Mouse (Mus musculus): Measurements from ENCODE around the gene Phlda1. TPM values are rescaled to one million over a fixed set of nuclear protein-coding genes. Genes with fewer than 3 reads are reported as not detected.

Phlda1 gene
- 38.3 and 43.4 TPM in 2 replicates for polyA plus RNA-seq (2015; fragmentation: Nextera tagmentation; extraction: Ambion mirVana)

DNA sequence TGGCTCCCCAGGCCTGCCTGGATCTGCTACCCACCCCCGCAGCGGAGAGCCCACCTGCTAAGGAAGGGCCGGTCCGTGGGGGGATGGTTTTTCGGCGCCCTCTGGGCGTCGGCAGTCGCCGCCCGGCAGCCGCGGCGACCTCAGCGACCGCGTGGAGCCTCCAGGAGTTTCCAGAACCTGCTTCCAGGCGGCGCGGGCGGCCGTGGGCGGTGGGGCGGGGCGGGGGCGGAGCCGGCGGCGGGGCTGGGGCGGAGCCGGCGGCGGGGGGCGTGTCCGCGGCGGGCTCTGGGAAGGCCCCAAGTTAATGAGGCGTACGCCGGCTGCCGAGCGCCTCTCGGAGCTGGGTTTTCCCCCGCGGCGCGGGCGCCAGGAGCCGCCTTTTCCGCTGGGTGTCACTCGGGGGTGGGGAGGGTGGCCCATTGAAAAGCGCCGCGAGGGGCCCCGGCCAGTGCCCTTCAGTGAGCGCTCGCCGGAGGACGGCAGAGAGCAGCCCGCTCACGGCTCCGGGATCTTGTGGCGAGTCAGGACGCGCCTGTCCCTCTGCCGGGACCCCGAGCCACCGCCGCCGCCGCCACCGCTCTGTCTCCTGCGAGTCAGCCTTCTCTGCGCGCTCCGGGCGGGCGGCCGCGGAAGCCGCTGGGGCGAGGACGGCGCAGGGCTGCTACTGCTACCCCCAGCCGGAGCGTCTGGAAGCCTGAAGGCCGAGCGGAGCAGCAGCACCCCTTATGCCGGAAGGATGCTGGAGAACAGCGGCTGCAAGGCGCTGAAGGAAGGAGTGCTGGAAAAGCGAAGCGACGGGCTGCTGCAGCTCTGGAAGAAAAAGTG is at the start of gene Phlda1:
TSS of gene Phlda1 (plus strand) at position 186 of the 825 bp plus-strand sequence.
- Histone ChIP-seq H3K4me3 (replicated peaks) (peak within 1 kb of the TSS; percentile 82), H3K9ac (peak within 1 kb of the TSS; percentile 90), H3K4me2 (replicated peaks) (peak within 1 kb of the TSS; percentile 92), H3K27me3 (no peaks in the 10 kb centered on the region), H3K36me3 (no peaks in the 10 kb centered on the region), H3K9me3 (replicated peaks) (no peaks in the 10 kb centered on the region), H3K4me1 (0 out of 2 replicates have a peak, but pooled peaks cover 15% of the 10 kb centered on the region), H3K27ac (replicated peaks) (peak within 1 kb of the TSS; percentile 92)
- peak; percentile 95 for ATAC-seq (ENCODE audit: insufficient number of reproducible peaks, low FRiP score, low TSS enrichment, low read depth)
- WGBS = under 1% methylated on average over 84 of the region's 94 CpGs

DNA sequence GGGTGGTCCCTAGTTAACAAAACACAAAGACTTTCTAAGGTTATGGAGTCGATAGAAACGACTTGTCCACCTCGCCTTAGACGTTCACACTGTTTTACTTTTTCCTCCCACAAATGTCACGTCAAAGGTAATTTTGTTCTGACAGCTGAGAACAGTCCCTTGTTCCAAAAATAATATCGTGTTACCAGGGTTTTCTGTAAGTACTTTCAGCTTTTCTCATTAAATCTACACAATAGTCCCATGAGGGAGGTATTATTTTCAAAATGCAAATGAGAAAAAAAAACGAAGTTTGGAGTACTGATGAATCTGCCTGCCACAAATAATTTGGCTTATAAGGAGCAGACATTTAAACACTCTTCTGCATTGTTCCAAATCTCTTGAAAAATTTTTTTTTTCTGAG is 48.0 kb upstream of the Phlda1 start:
- H3K27ac ChIP-seq (replicated peaks) = no peak overlapping the region
- no peak overlapping the region for H3K4me2 ChIP-seq (replicated peaks)
- H3K27me3 ChIP-seq = no peaks in the 10 kb centered on the region
- H3K9ac ChIP-seq = no peak overlapping the region
- no peaks in the 10 kb centered on the region for H3K9me3 ChIP-seq (replicated peaks)
- no peak overlapping the region for H3K4me3 ChIP-seq (replicated peaks)
- no peaks in the 10 kb centered on the region for H3K4me1 ChIP-seq
- no peaks in the 10 kb centered on the region for H3K36me3 ChIP-seq
- 42% methylated on average over 7 of the region's 7 CpGs for WGBS
- no peak for ATAC-seq (ENCODE audit: insufficient number of reproducible peaks, low FRiP score, low TSS enrichment, low read depth)

DNA sequence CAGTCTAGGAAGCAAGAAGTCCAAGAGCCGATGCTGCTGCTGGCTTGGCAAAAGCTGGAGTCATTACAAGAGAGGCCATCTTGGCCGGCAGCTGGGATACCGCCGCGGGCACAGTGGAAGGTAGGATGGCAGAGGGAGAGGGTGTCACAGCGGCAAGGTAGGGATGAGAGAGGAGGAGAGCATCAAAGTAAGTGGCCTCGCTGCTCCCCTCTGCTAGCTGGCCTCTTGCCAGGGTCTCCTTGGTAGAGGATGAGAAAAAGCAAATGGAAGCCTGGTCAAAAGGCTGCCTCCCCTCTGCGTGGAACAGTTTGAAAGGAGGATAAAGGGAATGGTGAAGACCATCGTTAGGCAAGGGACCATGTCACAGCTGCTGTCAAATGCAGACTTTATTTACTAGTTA is 47.0 kb upstream of the Phlda1 start:
- Histone ChIP-seq H3K9me3 (replicated peaks) (no peaks in the 10 kb centered on the region), H3K27me3 (no peaks in the 10 kb centered on the region), H3K27ac (replicated peaks) (no peak overlapping the region), H3K9ac (no peak overlapping the region), H3K4me1 (no peaks in the 10 kb centered on the region), H3K4me3 (replicated peaks) (no peak overlapping the region), H3K4me2 (replicated peaks) (no peak overlapping the region), H3K36me3 (no peaks in the 10 kb centered on the region)
- no peak for ATAC-seq (ENCODE audit: insufficient number of reproducible peaks, low FRiP score, low TSS enrichment, low read depth)
- WGBS = 75% methylated on average over 9 of the region's 9 CpGs

DNA sequence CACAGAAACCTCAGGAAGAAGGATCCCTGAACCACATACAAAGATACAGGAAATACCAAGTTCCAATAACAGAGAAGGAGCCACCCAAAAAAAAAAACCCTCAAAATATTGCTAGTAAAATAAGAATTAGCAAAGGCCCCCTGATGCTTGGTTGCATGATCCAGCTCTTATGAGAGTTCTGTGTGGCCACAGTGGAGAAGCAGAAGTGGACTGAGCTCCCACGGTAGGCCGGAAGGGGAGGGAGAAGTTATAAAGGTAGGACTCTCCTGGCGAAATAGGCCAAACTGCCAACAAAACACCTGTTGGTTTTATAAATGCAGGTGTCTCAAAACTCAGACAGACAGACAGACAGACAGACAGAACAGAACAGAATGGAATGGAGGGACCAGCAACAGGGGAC is 46.2 kb upstream of the Phlda1 start:
- no peaks in the 10 kb centered on the region for H3K9me3 ChIP-seq (replicated peaks)
- no peak overlapping the region for H3K27ac ChIP-seq (replicated peaks)
- no peak overlapping the region for H3K9ac ChIP-seq
- H3K27me3 ChIP-seq = no peaks in the 10 kb centered on the region
- H3K4me3 ChIP-seq (replicated peaks) = no peak overlapping the region
- no peak for ATAC-seq (ENCODE audit: insufficient number of reproducible peaks, low FRiP score, low TSS enrichment, low read depth)
- WGBS = 85% methylated on average over 3 of the region's 3 CpGs
- H3K4me1 ChIP-seq = no peaks in the 10 kb centered on the region
- H3K36me3 ChIP-seq = no peaks in the 10 kb centered on the region
- no peak overlapping the region for H3K4me2 ChIP-seq (replicated peaks)

DNA sequence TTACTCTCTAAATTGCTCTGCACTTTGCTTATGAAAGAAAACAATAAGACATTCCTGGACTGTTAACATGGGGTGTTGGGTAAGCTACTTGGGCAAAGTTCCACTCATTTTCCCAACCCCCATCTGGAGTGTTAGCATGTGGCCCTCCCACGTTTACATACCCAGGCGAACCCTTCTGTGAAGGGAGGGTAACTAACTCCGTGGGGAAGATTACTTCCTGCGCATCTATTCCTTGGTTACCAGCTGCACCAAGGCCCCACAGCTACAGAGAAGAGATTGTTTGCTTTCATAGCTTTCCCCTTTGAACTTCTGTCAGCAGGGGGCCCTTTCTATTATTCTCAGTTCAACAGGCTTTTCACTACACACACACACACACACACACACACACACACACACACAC is 45.7 kb upstream of the Phlda1 start:
- Histone ChIP-seq H3K27me3 (no peaks in the 10 kb centered on the region), H3K9ac (no peak overlapping the region), H3K27ac (replicated peaks) (no peak overlapping the region), H3K36me3 (no peaks in the 10 kb centered on the region), H3K4me1 (no peaks in the 10 kb centered on the region), H3K4me3 (replicated peaks) (no peak overlapping the region), H3K9me3 (replicated peaks) (no peaks in the 10 kb centered on the region), H3K4me2 (replicated peaks) (no peak overlapping the region)
- 18% methylated on average over 4 of the region's 4 CpGs for WGBS
- ATAC-seq (ENCODE audit: insufficient number of reproducible peaks, low FRiP score, low TSS enrichment, low read depth) = no peak

DNA sequence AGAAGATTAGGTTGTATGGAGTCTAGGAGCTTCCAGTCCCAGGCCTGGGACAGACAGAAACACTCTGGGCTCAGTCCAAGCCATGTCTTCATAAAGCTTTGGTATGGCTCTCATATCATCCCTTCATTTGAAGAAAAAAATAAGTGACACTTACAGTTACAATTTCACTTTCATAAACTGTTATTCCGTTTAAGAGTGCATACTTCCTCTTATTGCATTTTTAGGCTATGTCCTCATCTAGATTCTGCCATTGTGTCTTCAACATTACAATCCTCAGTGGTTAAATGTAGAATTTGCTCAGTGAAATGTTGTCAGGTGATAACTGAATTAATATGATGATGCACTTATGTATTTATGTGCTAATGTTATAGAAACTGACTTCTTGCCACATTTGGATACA is 41.3 kb upstream of the Phlda1 start:
- Histone ChIP-seq H3K36me3 (no peaks in the 10 kb centered on the region), H3K4me3 (replicated peaks) (no peak overlapping the region), H3K27me3 (no peaks in the 10 kb centered on the region), H3K27ac (replicated peaks) (no peak overlapping the region), H3K4me1 (no peaks in the 10 kb centered on the region), H3K9me3 (replicated peaks) (no peaks in the 10 kb centered on the region), H3K9ac (no peak overlapping the region), H3K4me2 (replicated peaks) (no peak overlapping the region)
- no peak for ATAC-seq (ENCODE audit: insufficient number of reproducible peaks, low FRiP score, low TSS enrichment, low read depth)
- 80% methylated on average over 1 of the region's 1 CpGs for WGBS

DNA sequence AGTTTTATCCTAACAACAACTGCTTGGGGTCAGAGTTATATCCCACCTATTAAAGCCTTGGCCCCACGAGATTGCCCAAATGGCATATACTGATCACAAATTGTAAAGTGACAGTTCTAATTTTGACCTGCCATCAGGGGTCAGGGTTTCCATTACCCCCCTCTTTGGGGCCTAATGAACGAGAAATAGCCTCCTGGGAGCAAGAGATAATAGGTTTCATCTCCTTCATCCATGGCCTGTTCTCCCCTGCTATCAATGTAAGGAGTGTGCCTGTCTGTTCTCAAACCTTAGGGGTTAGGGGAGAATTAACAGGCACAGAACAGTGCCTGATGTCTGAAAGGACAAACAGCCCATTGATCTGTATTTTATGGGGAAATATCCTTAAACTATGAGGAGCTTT is 40.7 kb upstream of the Phlda1 start:
- no peaks in the 10 kb centered on the region for H3K36me3 ChIP-seq
- no peak overlapping the region for H3K4me2 ChIP-seq (replicated peaks)
- H3K9me3 ChIP-seq (replicated peaks) = no peaks in the 10 kb centered on the region
- no peak overlapping the region for H3K4me3 ChIP-seq (replicated peaks)
- H3K4me1 ChIP-seq = no peaks in the 10 kb centered on the region
- no peak overlapping the region for H3K27ac ChIP-seq (replicated peaks)
- no peak overlapping the region for H3K9ac ChIP-seq
- no peaks in the 10 kb centered on the region for H3K27me3 ChIP-seq
- no peak for ATAC-seq (ENCODE audit: insufficient number of reproducible peaks, low FRiP score, low TSS enrichment, low read depth)
- 54% methylated on average over 2 of the region's 2 CpGs for WGBS

DNA sequence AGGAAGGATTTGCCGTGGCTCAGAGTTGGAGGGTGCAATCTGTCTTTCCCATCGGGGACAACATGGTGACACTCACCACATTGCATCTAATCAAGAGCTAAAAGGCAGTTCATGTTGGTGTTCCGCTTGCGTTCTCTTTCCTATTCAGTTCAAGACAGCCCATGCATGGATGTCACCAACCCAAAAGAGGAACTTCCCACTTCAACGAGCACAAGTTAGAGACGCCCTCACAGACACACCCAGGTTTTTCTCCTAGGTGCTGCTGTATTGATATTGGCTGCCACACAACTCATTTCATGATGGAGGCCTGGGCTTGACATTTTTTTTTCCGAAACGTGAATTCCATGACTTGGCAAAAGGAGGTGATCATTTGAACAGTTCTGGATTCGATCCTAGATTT is 34.9 kb upstream of the Phlda1 start:
- Histone ChIP-seq H3K4me1 (peaks cover 20% of the 10 kb centered on the region), H3K4me3 (replicated peaks) (no peak overlapping the region), H3K27ac (replicated peaks) (no peak overlapping the region), H3K9me3 (replicated peaks) (no peaks in the 10 kb centered on the region), H3K36me3 (no peaks in the 10 kb centered on the region), H3K4me2 (replicated peaks) (no peak overlapping the region), H3K9ac (no peak overlapping the region), H3K27me3 (no peaks in the 10 kb centered on the region)
- 83% methylated on average over 9 of the region's 9 CpGs for WGBS
- no peak for ATAC-seq (ENCODE audit: insufficient number of reproducible peaks, low FRiP score, low TSS enrichment, low read depth)

DNA sequence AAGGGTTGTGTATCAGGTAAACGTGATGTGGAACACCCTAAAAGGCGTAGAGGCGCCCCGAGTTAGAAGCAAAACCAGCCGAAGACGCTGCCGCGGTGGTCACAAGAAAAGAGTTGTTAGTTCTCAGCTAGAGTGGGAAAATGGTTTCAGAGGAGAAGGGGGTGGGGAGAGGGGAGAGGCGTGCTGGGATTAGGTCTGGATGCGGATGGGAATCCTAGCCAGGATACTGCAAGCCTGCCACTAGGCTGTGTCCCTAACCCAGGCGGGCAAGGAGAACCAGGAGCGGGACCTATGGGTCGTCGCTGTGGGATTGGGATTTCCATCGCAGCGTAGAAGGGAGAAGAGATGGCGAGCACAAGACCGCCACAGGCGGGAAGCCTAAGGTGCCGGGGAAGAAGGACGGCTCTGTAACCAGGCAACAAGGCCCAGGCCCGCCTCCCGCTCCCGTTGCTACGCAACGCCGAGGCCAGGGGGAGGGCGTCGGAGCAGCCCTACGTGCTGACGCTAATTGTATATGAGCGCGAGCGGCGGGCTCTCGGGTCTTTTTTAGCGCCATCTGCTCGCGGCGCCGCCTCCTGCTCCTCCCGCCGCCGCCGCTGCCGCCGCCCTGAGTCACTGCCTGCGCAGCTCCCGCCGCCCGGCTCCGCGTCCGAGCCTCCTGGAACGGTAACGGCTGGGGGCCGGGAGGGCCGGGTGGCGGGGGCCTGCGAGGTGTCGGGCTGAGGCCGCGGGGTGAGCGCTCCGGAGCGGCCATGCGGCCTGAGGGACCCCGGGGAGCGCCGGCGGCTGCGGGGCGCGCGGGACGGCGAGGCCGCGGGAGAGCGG is 33.2 kb upstream of the Phlda1 start, which contains the start of gene Nap1l1:
TSS of gene Nap1l1 (plus strand) at position 538 of the 825 bp plus-strand sequence.
- peak within 1 kb of the TSS; percentile 93 for H3K4me3 ChIP-seq (replicated peaks)
- peak within 1 kb of the TSS; percentile 93 for H3K27ac ChIP-seq (replicated peaks)
- peak within 1 kb of the TSS; percentile 86 for H3K4me2 ChIP-seq (replicated peaks)
- under 1% methylated on average over 66 of the region's 80 CpGs for WGBS
- H3K9ac ChIP-seq = peak within 1 kb of the TSS; percentile 98
- no peaks in the 10 kb centered on the region for H3K27me3 ChIP-seq
- no peaks in the 10 kb centered on the region for H3K36me3 ChIP-seq
- no peaks in the 10 kb centered on the region for H3K9me3 ChIP-seq (replicated peaks)
- ATAC-seq (ENCODE audit: insufficient number of reproducible peaks, low FRiP score, low TSS enrichment, low read depth) = peak; percentile 99
- H3K4me1 ChIP-seq = peaks cover 25% of the 10 kb centered on the region

DNA sequence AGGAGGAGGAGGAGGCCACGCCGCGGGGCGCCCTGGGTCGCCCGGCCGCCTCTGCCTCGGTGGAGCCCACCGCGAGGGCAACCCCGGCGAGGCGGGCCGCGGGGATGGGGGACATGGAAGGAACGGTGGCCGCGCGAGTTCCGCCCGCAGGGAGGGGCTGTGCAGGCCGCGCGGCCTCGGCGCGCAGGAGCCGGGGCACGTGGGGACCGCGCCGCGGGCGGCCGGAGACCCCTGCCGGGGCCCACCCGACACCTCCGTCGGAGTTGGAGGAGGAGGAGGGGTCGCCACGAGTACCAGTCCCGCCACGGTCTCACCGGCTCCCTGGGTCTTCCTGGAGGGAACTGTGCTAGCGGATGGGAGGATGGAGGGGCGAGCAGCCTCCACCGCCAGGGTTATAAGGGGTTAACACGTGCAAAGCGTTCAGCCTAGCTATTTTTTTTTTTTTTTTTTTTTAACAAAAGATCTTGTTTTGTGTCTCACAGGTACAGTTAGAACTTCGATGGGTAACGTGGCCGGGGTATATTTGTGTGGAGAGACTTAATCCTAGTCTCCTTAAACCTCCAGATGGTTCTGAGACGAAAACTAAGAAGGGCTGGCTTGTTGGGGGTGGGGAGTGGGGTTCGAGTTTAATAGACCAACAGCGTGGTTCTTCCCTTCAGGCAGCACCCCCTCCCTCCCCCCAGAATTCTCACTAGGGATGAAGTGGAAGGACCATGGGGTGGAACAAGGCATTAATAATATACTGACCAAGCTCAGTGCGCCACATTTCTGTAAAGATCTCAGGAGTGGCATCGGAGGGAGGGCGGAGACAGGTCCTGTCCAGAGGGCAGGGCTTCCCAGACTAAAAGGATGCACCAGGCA is 32.3 kb upstream of the Phlda1 start:
- H3K9ac ChIP-seq = peak overlapping the region; percentile 98
- H3K4me3 ChIP-seq (replicated peaks) = peak overlapping the region; percentile 93
- ATAC-seq (ENCODE audit: insufficient number of reproducible peaks, low FRiP score, low TSS enrichment, low read depth) = peak; percentile 78
- no peaks in the 10 kb centered on the region for H3K27me3 ChIP-seq
- H3K36me3 ChIP-seq = no peaks in the 10 kb centered on the region
- H3K9me3 ChIP-seq (replicated peaks) = no peaks in the 10 kb centered on the region
- peak overlapping the region; percentile 86 for H3K4me2 ChIP-seq (replicated peaks)
- H3K27ac ChIP-seq (replicated peaks) = peak overlapping the region; percentile 93
- WGBS = under 1% methylated on average over 53 of the region's 58 CpGs
- H3K4me1 ChIP-seq = peaks cover 25% of the 10 kb centered on the region

DNA sequence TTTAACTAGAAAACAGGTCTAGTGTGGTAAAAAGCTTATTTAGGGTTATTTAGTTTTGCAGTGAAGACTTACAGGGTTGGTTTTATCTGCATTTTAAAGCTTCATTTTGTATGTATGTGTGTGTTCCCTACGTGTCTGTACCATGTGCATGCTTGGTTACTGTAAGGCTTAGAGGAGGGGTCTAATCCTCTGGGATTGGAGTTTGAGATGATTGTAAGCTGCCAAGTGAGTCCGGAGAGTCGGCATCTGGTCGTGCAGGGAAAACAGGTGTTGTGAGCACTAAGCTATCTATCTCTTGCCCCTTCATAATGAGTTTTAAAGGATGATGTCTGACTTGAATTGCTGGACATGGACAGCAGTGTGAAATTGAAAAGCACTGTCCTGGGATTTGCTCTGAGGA is 29.8 kb upstream of the Phlda1 start:
- Histone ChIP-seq H3K9me3 (replicated peaks) (no peaks in the 10 kb centered on the region), H3K4me2 (replicated peaks) (no peak overlapping the region), H3K27ac (replicated peaks) (no peak overlapping the region), H3K9ac (no peak overlapping the region), H3K27me3 (no peaks in the 10 kb centered on the region), H3K4me1 (peaks cover 25% of the 10 kb centered on the region), H3K4me3 (replicated peaks) (0 out of 2 replicates have a peak overlapping the region, but pooled peaks have one; percentile 5), H3K36me3 (peaks cover 2% of the 10 kb centered on the region)
- WGBS = 34% methylated on average over 4 of the region's 4 CpGs
- ATAC-seq (ENCODE audit: insufficient number of reproducible peaks, low FRiP score, low TSS enrichment, low read depth) = no peak

Data from embryonic facial prominence, embryonic 15.5 days (tissue).